Mouse (Mus musculus) thymus, postnatal 10 days (tissue): ENCODE measurements around the gene Apbb1ip.

Source experiments
- DNase-seq, 2 experiments: peaks; one replicate each; pipeline ENCODE4 v3.0.0; 2021; ENCODE audit warnings: low spot score in 2 of 2

Apbb1ip gene

GRCm38 (mm10) chr2:22773549-22774180, at the start of gene Apbb1ip:
TSS of gene Apbb1ip (plus strand) at chr2:22774094.
- peak; percentile 55 to 61 for DNase-seq

GRCm38 (mm10) chr2:22727113-22727512, 46.8 kb upstream of the Apbb1ip start:
- DNase-seq, result no peak

- no peak for DNase-seq
Measured at GRCm38 (mm10) chr2:22736134-22736533, 37.8 kb upstream of the Apbb1ip start.

- peak in 1 of 2 experiments; percentile 41 for DNase-seq
Measured at GRCm38 (mm10) chr2:22739369-22739768, 34.5 kb upstream of the Apbb1ip start.

GRCm38 (mm10) chr2:22740441-22740840, 33.5 kb upstream of the Apbb1ip start:
- no peak for DNase-seq

- no peak for DNase-seq
Measured at GRCm38 (mm10) chr2:22741222-22741621, 32.7 kb upstream of the Apbb1ip start.

- peak; percentile 49 to 56 for DNase-seq
Measured at GRCm38 (mm10) chr2:22744121-22744761, 29.7 kb upstream of the Apbb1ip start.

- DNase-seq, result no peak
Measured at GRCm38 (mm10) chr2:22744876-22745275, 29.0 kb upstream of the Apbb1ip start.

- no peak for DNase-seq
Measured at GRCm38 (mm10) chr2:22746785-22747184, 27.1 kb upstream of the Apbb1ip start.

- no peak for DNase-seq
Measured at GRCm38 (mm10) chr2:22747941-22748340, 26.0 kb upstream of the Apbb1ip start.

- DNase-seq, result no peak
Measured at GRCm38 (mm10) chr2:22749761-22750160, 24.1 kb upstream of the Apbb1ip start.

- DNase-seq, result no peak
Measured at GRCm38 (mm10) chr2:22752492-22752891, 21.4 kb upstream of the Apbb1ip start.

- no peak for DNase-seq
Measured at GRCm38 (mm10) chr2:22753461-22754075, 20.3 kb upstream of the Apbb1ip start.

GRCm38 (mm10) chr2:22754222-22754824, 19.6 kb upstream of the Apbb1ip start:
- DNase-seq, result no peak

- no peak for DNase-seq
Measured at GRCm38 (mm10) chr2:22755561-22755960, 18.3 kb upstream of the Apbb1ip start.

- peak; percentile 59 to 82 for DNase-seq
Measured at GRCm38 (mm10) chr2:22758310-22758972, 15.5 kb upstream of the Apbb1ip start.

GRCm38 (mm10) chr2:22760452-22760851, 13.4 kb upstream of the Apbb1ip start:
- DNase-seq, result no peak

GRCm38 (mm10) chr2:22761103-22761521, 12.8 kb upstream of the Apbb1ip start:
- no peak for DNase-seq

GRCm38 (mm10) chr2:22764774-22765387, 9.0 kb upstream of the Apbb1ip start:
- no peak for DNase-seq

- DNase-seq, result no peak
Measured at GRCm38 (mm10) chr2:22771311-22771710, 2.6 kb upstream of the Apbb1ip start.

- DNase-seq, result peak; percentile 81 to 84
Measured at GRCm38 (mm10) chr2:22774181-22774751, 372 bp downstream of the Apbb1ip start.
